Mouse (Mus musculus) midbrain, embryonic 12.5 days (tissue): ENCODE measurements around the gene Slc4a2. TPM values are rescaled to one million over a fixed set of nuclear protein-coding genes. Genes with fewer than 3 reads are reported as not detected.
A peak's percentile ranks its signal among the peaks of the same experiment; 100 is the strongest.
"Not testable (repeated sequence)": the region's sequence is repeated elsewhere in the genome, so short reads cannot be mapped to it uniquely, and the experiment has no call there.

Experiments used
- ATAC-seq: fragments of 200-750 bp; cut with Nextera tagmentation; 2 replicates; pipeline ENCODE4 v1.8.0; 2017; ENCODE audit warnings: low read depth, moderate TSS enrichment, moderate library complexity; ENCODE audit not compliant: low FRiP score
- H3K27ac ChIP-seq: fragments of 300-500 bp; sonication (generic); replicated peaks from 2 replicates; pipeline ENCODE4 v1.5.1; 2016; ENCODE audit warnings: mild to moderate bottlenecking
- H3K27me3 ChIP-seq: fragments of 300-500 bp; sonication (generic); 2 replicates; pipeline ENCODE4 v1.6.1; 2016; ENCODE audit warnings: mild to moderate bottlenecking
- H3K36me3 ChIP-seq: fragments of 300-500 bp; sonication (generic); 2 replicates; pipeline ENCODE4 v1.6.1; 2016
- H3K4me1 ChIP-seq: fragments of 300-500 bp; sonication (generic); 2 replicates; pipeline ENCODE4 v1.6.1; 2016
- H3K4me2 ChIP-seq: fragments of 300-500 bp; sonication (generic); replicated peaks from 2 replicates; pipeline ENCODE4 v1.6.1; 2016; ENCODE audit warnings: mild to moderate bottlenecking, moderate library complexity
- H3K4me3 ChIP-seq: fragments of 300-500 bp; sonication (generic); 2 replicates; pipeline ENCODE4 v1.5.1; 2016; ENCODE audit warnings: mild to moderate bottlenecking
- H3K9ac ChIP-seq: fragments of 300-500 bp; sonication (generic); replicated peaks from 2 replicates; pipeline ENCODE4 v1.6.1; 2016; ENCODE audit warnings: mild to moderate bottlenecking, moderate library complexity
- H3K9me3 ChIP-seq: fragments of 300-500 bp; sonication (generic); 2 replicates; pipeline ENCODE4 v1.6.1; 2016; ENCODE audit warnings: mild to moderate bottlenecking
- WGBS: fragments of 180-500 bp; shearing (Covaris S2); methylation state at CpG from one replicate; pipeline ENCODE4 v1.1.7; 2016; 5-methylcytosine and 5-hydroxymethylcytosine counted together
- polyA plus RNA-seq: library from polyadenylated mRNA; unstranded; fragments of >200 nt; fragmentation: Nextera tagmentation; extraction: Ambion mirVana; gene quantifications from 2 replicates; pipeline ENCODE4 v1.2.1, GENCODE M21; 2016

The Slc4a2 gene
- polyA plus RNA-seq, 1 experiment from 2014 or later: 35.7 TPM

- Histone ChIP-seq H3K4me3 (no peak overlapping the region), H3K9me3 (no peaks in the 10 kb centered on the region), H3K27me3 (peaks cover 64% of the 10 kb centered on the region), H3K36me3 (no peaks in the 10 kb centered on the region), H3K4me2 (no peak overlapping the region), H3K9ac (no peak overlapping the region), H3K27ac (no peak overlapping the region), H3K4me1 (peaks cover 28% of the 10 kb centered on the region)
- no peak for ATAC-seq
- WGBS: 76% methylated on average over 10 of the region's 10 CpGs
These were observed 37.6 kb upstream of the Slc4a2 start for GRCm38 (mm10) chr5:24385887-24386550.

- no peaks in the 10 kb centered on the region for H3K9me3 ChIP-seq
- H3K36me3 ChIP-seq: no peaks in the 10 kb centered on the region
- WGBS: under 1% methylated on average over 72 of the region's 73 CpGs
- H3K27me3 ChIP-seq: peaks cover 65% of the 10 kb centered on the region
- H3K27ac ChIP-seq: no peak overlapping the region
- H3K4me2 ChIP-seq: peak overlapping the region; percentile 88
- H3K9ac ChIP-seq: peak overlapping the region; percentile 46
- peak overlapping the region; percentile 47 for H3K4me3 ChIP-seq
- H3K4me1 ChIP-seq: peaks cover 28% of the 10 kb centered on the region
- ATAC-seq: peak; percentile 41
These were observed 36.1 kb upstream of the Slc4a2 start for GRCm38 (mm10) chr5:24387264-24388241.

- peak overlapping the region; percentile 46 for H3K9ac ChIP-seq
- H3K27me3 ChIP-seq: peaks cover 65% of the 10 kb centered on the region
- ATAC-seq: no peak
- H3K4me1 ChIP-seq: peaks cover 23% of the 10 kb centered on the region
- H3K27ac ChIP-seq: no peak overlapping the region
- H3K9me3 ChIP-seq: no peaks in the 10 kb centered on the region
- WGBS: 22% methylated on average over 26 of the region's 26 CpGs
- peak overlapping the region; percentile 47 for H3K4me3 ChIP-seq
- peak overlapping the region; percentile 88 for H3K4me2 ChIP-seq
- H3K36me3 ChIP-seq: no peaks in the 10 kb centered on the region
These were observed 35.3 kb upstream of the Slc4a2 start for GRCm38 (mm10) chr5:24388246-24388915.

- no peak overlapping the region; the same call in 1 of the 2 replicates for H3K9ac ChIP-seq
- H3K4me2 ChIP-seq: no peak overlapping the region
- peaks cover 65% of the 10 kb centered on the region for H3K27me3 ChIP-seq
- WGBS: 53% methylated on average over 7 of the region's 7 CpGs
- H3K36me3 ChIP-seq: no peaks in the 10 kb centered on the region
- H3K9me3 ChIP-seq: no peaks in the 10 kb centered on the region
- H3K27ac ChIP-seq: no peak overlapping the region
- no peak overlapping the region for H3K4me3 ChIP-seq
- ATAC-seq: no peak
- H3K4me1 ChIP-seq: peaks cover 22% of the 10 kb centered on the region
These were observed 34.5 kb upstream of the Slc4a2 start for GRCm38 (mm10) chr5:24389011-24389657.

- peaks cover 63% of the 10 kb centered on the region for H3K27me3 ChIP-seq
- H3K4me1 ChIP-seq: peaks cover 22% of the 10 kb centered on the region
- no peak for ATAC-seq
- H3K36me3 ChIP-seq: no peaks in the 10 kb centered on the region
- no peaks in the 10 kb centered on the region for H3K9me3 ChIP-seq
- H3K4me2 ChIP-seq: no peak overlapping the region
- no peak overlapping the region for H3K27ac ChIP-seq
- no peak overlapping the region; the same call in 1 of the 2 replicates for H3K9ac ChIP-seq
- no peak overlapping the region for H3K4me3 ChIP-seq
- 81% methylated on average over 4 of the region's 4 CpGs for WGBS
These were observed 34.0 kb upstream of the Slc4a2 start for GRCm38 (mm10) chr5:24389658-24390020.

- H3K36me3 ChIP-seq: no peaks in the 10 kb centered on the region
- no peak within 1 kb of the TSS for H3K4me2 ChIP-seq
- 83% methylated on average over 7 of the region's 7 CpGs for WGBS
- no peak within 1 kb of the TSS for H3K4me3 ChIP-seq
- ATAC-seq: no peak
- no peaks in the 10 kb centered on the region for H3K9me3 ChIP-seq
- no peak within 1 kb of the TSS for H3K9ac ChIP-seq
- H3K27ac ChIP-seq: no peak within 1 kb of the TSS
- H3K27me3 ChIP-seq: peaks cover 41% of the 10 kb centered on the region
- H3K4me1 ChIP-seq: peaks cover 26% of the 10 kb centered on the region
These were observed 31.8 kb upstream of the Slc4a2 start, which contains the start of gene Atg9b for GRCm38 (mm10) chr5:24391864-24392263. TSS of gene Atg9b (minus strand) at chr5:24392143.

- Histone ChIP-seq H3K9ac (no peak overlapping the region), H3K36me3 (no peaks in the 10 kb centered on the region)
- ATAC-seq: no peak
These were observed 30.9 kb upstream of the Slc4a2 start for GRCm38 (mm10) chr5:24392724-24393123.

GRCm38 (mm10) chr5:24393392-24393997, 30.1 kb upstream of the Slc4a2 start, which contains the start of gene Abcb8:
TSS of gene Abcb8 (plus strand) at chr5:24393663.
- Histone ChIP-seq H3K4me2 (peak within 1 kb of the TSS; percentile 48), H3K36me3 (no peaks in the 10 kb centered on the region), H3K27ac (peak within 1 kb of the TSS; percentile 52), H3K4me1 (peaks cover 11% of the 10 kb centered on the region), H3K4me3 (peak within 1 kb of the TSS; percentile 52), H3K9ac (peak within 1 kb of the TSS; percentile 41), H3K9me3 (no peaks in the 10 kb centered on the region), H3K27me3 (peaks cover 25% of the 10 kb centered on the region)
- no peak for ATAC-seq
- 25% methylated on average over 7 of the region's 7 CpGs for WGBS

More at GRCm38 (mm10) chr5:24392724-24393123, 30.9 kb upstream of the Slc4a2 start:
- H3K4me3 ChIP-seq: no peak overlapping the region
- H3K4me2 ChIP-seq: no peak overlapping the region
- peaks cover 33% of the 10 kb centered on the region for H3K27me3 ChIP-seq
- 83% methylated on average over 7 of the region's 7 CpGs for WGBS
- H3K4me1 ChIP-seq: peaks cover 19% of the 10 kb centered on the region
- no peaks in the 10 kb centered on the region for H3K9me3 ChIP-seq
- no peak overlapping the region for H3K27ac ChIP-seq

- WGBS: 1% methylated on average over 36 of the region's 36 CpGs
- H3K4me1 ChIP-seq: peaks cover 10% of the 10 kb centered on the region
These were observed 29.3 kb upstream of the Slc4a2 start for GRCm38 (mm10) chr5:24394165-24394894.

GRCm38 (mm10) chr5:24396254-24396653, 27.4 kb upstream of the Slc4a2 start:
- ATAC-seq, H3K9me3 ChIP-seq, H3K4me1 ChIP-seq, H3K4me3 ChIP-seq, H3K4me2 ChIP-seq, H3K9ac ChIP-seq, H3K27ac ChIP-seq, H3K27me3 ChIP-seq: not testable (repeated sequence)
- 85% methylated on average over 6 of the region's 6 CpGs for WGBS
- H3K36me3 ChIP-seq: peaks cover 13% of the 10 kb centered on the region; the same call in 1 of the 2 replicates

More at GRCm38 (mm10) chr5:24394165-24394894, 29.3 kb upstream of the Slc4a2 start:
- Histone ChIP-seq H3K9me3 (no peaks in the 10 kb centered on the region), H3K4me3 (peak overlapping the region; percentile 52), H3K36me3 (no peaks in the 10 kb centered on the region), H3K27ac (peak overlapping the region; percentile 52), H3K9ac (peak overlapping the region; percentile 41), H3K4me2 (peak overlapping the region; percentile 48), H3K27me3 (peaks cover 17% of the 10 kb centered on the region)
- peak; percentile 98 for ATAC-seq
